Mouse (Mus musculus) Muller cell, postnatal 12 days (primary cell): ENCODE results near the gene Olfr71.

ENCODE experiments used
- DNase-seq: peaks from one replicate; pipeline ENCODE4 v3.0.0-alpha.2; 2015; ENCODE audit errors: inconsistent ontology term

The Olfr71 gene

GRCm38 (mm10) chr4:43656339-43657109, 53.5 kb downstream of the Olfr71 start, which contains the start of gene Hint2:
Gene Hint2 (minus strand): TSS chr4:43656466.
- DNase-seq: peak; percentile 99

GRCm38 (mm10) chr4:43655656-43656338, 54.3 kb downstream of the Olfr71 start:
- no peak for DNase-seq
